Mouse (Mus musculus) CD4-positive helper T cell, adult 2 months (primary cell): ENCODE results near the gene Ptprg.
"Not testable (repeated sequence)": the region's sequence is repeated elsewhere in the genome, so short reads cannot be mapped to it uniquely, and the experiment has no call there.

ENCODE experiments used
- DNase-seq: peaks from one replicate; pipeline ENCODE4 v3.0.0-alpha.2; 2012; ENCODE audit warnings: low read depth, missing footprints, low spot score

Ptprg gene

DNA sequence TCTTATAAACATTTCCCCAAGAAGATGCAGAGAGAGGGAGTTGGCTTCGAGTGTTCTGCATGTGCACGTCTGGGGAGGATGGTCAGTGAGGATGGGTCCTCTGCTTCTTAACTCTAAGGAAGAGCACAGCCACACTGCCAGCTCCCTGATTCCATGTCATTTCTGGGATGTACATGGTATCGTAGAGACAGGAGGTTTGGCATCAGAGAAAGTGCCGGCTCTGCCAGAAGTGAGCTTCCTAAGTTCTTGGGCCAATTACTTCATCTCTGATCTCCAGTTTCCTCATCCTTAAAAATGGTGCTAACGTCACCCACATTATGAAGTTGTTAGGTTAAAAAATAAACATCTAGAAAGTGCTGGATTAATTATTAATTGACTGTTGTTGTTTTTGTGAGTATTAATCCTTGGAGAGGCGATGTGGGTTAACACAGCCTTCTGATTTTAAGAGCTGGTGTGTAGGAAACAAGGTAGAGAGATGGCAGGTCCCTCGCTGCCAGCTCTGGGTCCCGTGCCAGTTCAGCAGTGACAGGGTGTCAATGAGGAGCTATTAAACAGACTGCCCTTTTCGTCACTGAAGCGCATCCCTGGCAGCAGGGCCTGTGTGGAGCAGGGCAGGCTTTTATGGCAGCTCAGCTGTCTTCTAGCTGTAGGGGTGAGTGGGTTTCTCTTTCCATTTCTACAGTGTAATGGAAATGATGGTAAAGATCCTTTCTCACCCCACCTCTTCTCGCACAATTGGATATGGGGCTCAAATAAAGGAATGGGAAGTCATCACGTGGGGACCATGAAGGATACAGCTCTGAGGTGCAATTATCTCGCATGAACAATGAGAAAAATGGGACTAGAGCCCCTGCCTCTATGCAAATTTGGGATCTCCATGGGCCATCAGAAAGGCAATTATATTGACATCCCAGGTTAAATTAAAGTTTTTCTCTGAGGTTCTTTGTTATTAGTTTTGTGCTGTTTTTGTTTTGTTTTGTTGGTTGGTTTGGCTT is 646.9 kb downstream of the Ptprg start:
- no peak for DNase-seq

DNA sequence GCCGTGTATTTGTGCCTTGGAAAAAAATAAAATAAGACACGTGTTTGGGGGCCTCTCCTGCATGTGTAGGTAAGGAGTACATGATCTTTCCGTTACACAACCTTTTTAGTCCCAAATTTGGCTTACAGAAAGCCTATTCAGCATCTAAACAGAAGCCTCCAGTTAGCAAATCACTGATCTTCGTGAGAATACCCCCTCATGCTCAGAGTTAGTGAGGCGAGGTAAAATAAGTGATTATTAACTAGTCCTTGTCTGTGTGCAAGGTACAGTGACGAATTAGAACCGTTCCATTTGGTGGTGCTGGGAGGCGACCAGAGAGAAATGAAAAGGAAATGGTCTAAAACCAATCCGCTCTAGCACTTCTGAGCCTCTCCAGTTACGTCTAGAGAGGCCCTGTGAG is 648.9 kb downstream of the Ptprg start:
- DNase-seq: no peak

GRCm38 (mm10) chr14:12203081-12203480 is 649.7 kb downstream of the Ptprg start:
- DNase-seq: no peak

GRCm38 (mm10) chr14:12206138-12206537 is 652.8 kb downstream of the Ptprg start:
- DNase-seq: no peak

GRCm38 (mm10) chr14:12208554-12208953 is 655.2 kb downstream of the Ptprg start:
- peak; percentile 13 for DNase-seq

DNA sequence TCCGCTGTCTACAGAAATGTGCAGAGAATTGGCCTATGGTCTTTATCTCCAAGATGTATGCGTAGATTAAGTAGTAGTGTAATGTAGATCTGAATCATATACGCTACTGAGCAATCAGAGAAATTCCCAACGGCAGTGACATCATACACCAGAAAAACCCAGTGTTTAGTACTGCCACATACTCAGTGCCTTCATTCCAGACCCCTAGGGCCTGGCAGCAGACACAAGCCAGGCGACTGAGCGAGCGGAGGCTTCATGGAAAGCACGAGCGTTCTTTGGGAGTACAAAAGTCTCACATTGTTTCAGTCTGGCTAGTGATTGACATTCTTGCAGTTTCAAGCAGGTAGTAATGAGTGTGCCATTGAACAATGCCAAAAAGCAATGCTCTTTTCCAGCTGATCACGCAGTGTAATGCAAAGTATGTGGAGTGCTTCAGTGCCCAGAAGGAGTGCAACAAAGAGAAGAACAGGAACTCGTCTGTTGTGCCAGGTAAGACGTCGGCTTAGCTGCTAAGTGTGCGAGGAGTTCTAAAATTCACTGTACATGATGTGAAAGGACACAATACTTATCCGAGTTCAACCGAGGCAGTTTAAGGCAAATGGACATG is 665.3 kb downstream of the Ptprg start:
- no peak for DNase-seq

GRCm38 (mm10) chr14:12219877-12220276 is 666.5 kb downstream of the Ptprg start:
- DNase-seq: no peak

DNA sequence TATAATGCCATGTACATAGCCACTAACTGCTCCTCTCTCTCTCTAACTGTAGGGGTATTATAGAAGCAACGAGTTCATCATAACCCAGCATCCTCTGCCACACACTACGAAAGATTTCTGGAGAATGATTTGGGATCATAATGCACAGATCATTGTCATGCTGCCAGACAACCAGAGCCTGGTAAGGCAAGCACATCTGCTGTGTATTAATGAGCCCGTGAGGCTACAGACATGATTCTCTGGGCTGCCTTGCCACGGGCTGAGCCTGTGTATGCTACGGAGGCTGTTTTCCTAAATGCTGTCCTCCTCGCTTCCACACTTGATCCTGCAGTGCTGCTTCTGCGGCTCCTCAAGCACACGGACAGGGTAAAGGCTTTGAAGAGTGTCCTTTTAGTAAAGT is 667.2 kb downstream of the Ptprg start:
- no peak for DNase-seq

DNA sequence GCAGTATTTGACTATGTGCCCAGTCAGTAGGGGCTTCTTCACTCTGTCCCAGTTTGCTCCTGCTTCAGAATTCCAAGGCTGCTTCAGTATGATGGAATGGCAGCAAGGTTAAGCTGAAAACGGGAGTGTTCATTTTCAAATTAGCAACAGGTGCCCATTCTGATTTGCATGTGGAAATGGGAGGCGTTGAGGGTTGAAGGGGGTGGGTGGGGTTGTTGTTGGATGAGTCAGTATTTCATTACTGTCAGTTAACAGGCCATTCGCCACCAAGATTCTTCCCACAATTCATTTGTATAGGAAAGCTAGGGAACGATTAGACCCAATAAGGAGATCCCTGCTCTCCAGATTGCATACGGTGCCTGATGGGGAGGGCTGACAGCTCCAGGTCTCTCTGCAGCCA is 668.2 kb downstream of the Ptprg start:
- DNase-seq: no peak

- peak; percentile 32 for DNase-seq
These were observed 690.4 kb downstream of the Ptprg start for GRCm38 (mm10) chr14:12243726-12244125.

GRCm38 (mm10) chr14:12276031-12276430 is 722.7 kb downstream of the Ptprg start:
- DNase-seq: no peak

GRCm38 (mm10) chr14:12283641-12284040 is 730.3 kb downstream of the Ptprg start, which contains the start of gene Gm49355:
Gene Gm49355 (plus strand): TSS chr14:12283976.
- no peak for DNase-seq

GRCm38 (mm10) chr14:12284141-12284912 is 731.0 kb downstream of the Ptprg start, which contains the start of gene 3830406C13Rik:
Gene 3830406C13Rik (plus strand): TSS chr14:12284173.
- peak; percentile 84 for DNase-seq

DNA sequence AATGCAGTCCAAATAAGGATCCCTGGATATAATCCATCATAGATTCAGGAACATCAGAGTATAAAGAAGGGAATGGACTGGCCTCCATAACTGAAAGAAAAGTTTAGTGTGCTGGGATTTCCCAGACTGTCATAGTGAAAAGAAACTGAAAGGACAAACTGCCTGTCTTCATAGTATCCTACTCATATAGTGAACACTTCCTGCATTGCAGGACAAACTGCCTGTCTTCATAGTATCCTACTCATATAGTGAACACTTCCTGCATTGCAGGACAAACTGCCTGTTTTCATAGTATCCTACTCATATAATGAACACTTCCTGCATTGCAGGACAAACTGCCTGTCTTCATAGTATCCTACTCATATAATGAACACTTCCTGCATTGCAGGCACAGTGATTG is 736.4 kb downstream of the Ptprg start:
- not testable (repeated sequence) for DNase-seq
